Mouse (Mus musculus): ENCODE measurements around the gene Zfp384. TPM values are rescaled to one million over a fixed set of nuclear protein-coding genes. Genes with fewer than 3 reads are reported as not detected.
"Not testable (repeated sequence)": the region's sequence is repeated elsewhere in the genome, so short reads cannot be mapped to it uniquely, and the experiment has no call there.

Gene Zfp384
- polyA plus RNA-seq, 1 experiment from 2014 or later: 9.0 TPM

DNA sequence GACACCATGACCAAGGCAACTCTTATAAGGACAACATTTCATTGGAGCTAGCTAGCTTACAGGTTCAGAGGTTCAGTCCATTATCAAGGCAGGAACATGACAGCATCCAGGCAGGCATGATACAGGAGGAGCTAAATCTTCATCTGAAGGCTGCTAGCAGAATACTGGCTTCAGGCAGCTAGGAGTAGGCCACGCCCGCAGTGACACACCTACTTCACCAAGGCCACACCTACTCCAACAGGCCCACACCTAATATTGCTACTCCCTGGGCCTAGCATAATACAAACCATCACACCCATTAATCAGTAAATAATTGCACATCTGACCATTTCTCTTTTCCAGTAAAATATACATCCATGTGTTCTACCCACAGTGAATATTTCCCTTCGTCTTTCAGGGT, 8.7 kb downstream of the Zfp384 start:
- Histone ChIP-seq H3K9ac (no peak overlapping the region), H3K4me1 (replicated peaks) (no peaks in the 10 kb centered on the region), H3K4me3 (no peak overlapping the region), H3K36me3 (peaks cover 54% of the 10 kb centered on the region), H3K27ac (no peak overlapping the region), H3K9me3 (replicated peaks) (no peaks in the 10 kb centered on the region), H3K27me3 (no peaks in the 10 kb centered on the region), H3K4me2 (no peak overlapping the region)
- WGBS: 88% methylated on average over 3 of the region's 3 CpGs
- no peak for ATAC-seq (replicated peaks; ENCODE audit: insufficient number of reproducible peaks, insufficient read depth, low FRiP score, low read depth)

DNA sequence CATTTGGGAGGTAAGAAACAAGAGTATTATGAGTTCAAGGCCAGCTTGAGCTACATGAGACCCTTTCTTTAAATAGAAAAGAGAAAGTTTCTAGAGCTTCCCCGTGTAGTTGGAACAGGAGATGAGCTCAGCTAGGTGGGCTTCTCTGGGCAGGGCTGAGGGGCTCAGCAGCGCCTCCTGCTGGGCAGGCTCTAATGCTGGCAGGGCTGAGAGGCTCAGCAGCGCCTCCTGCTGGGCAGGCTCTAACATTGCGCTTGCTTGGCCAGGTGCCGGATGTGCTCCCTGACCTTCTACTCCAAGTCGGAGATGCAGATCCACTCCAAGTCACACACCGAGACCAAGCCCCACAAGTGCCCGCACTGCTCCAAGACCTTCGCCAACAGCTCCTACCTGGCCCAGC, 21.6 kb downstream of the Zfp384 start:
- not testable (repeated sequence) for H3K4me1 ChIP-seq (replicated peaks); H3K9ac ChIP-seq; H3K27me3 ChIP-seq; H3K27ac ChIP-seq; H3K4me3 ChIP-seq; H3K9me3 ChIP-seq (replicated peaks); H3K4me2 ChIP-seq
- H3K36me3 ChIP-seq: peaks cover 54% of the 10 kb centered on the region
- 0 out of 2 replicates have a peak, but pooled peaks have one; percentile 31 for ATAC-seq (replicated peaks; ENCODE audit: insufficient number of reproducible peaks, insufficient read depth, low FRiP score, low read depth)
- 39% methylated on average over 8 of the region's 9 CpGs for WGBS

DNA sequence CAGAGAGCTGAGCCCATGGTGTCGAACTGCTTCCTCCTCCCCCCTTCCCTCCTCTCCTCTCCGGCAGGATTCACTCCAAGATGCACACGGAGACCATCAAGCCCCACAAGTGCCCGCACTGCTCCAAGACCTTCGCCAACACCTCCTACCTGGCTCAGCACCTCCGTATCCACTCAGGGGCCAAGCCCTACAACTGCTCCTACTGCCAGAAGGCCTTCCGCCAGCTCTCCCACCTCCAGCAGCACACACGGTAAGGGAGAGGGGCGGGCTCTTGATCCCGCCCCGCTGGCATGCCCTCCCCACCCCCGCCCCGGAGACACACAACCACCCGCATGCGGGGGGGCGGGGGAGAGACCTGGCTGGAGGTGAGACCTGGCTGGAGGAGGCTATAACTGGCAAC, 22.7 kb downstream of the Zfp384 start:
- WGBS: 88% methylated on average over 16 of the region's 16 CpGs
- peaks cover 55% of the 10 kb centered on the region for H3K36me3 ChIP-seq

DNA sequence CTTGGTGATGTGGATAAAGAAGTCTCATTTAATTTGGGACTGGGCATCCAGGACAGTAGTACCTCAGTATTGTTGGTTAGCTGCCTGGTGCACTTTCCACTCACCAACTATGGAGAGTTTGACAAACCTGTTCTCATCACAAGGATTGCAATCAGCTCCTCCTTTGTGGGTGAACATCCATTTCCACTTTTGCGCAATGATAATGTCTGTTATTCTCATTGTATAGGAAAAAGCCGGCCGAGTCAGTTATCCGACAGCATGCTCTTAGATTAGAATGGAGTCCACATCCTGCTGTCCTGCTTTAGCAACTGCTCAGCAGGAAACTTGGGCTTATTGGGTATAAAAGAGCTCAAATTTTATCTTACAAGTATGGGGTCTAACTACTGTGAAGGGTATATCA, 29.7 kb downstream of the Zfp384 start:
- H3K36me3 ChIP-seq: peaks cover 32% of the 10 kb centered on the region
- peak overlapping the region; percentile 80 for H3K4me2 ChIP-seq
- H3K4me1 ChIP-seq (replicated peaks): peaks cover 17% of the 10 kb centered on the region
- ATAC-seq (replicated peaks; ENCODE audit: insufficient number of reproducible peaks, insufficient read depth, low FRiP score, low read depth): no peak
- peak overlapping the region; percentile 19; the same call in 1 of the 2 replicates for H3K9ac ChIP-seq
- peak overlapping the region; percentile 79 for H3K27ac ChIP-seq
- 85% methylated on average over 4 of the region's 4 CpGs for WGBS
- H3K4me3 ChIP-seq: peak overlapping the region; percentile 77
- H3K9me3 ChIP-seq (replicated peaks): no peaks in the 10 kb centered on the region
- no peaks in the 10 kb centered on the region for H3K27me3 ChIP-seq

More for the DNA sequence above, 22.7 kb downstream of the Zfp384 start:
- H3K27me3 ChIP-seq: no peaks in the 10 kb centered on the region
- no peak overlapping the region for H3K4me2 ChIP-seq
- no peak overlapping the region for H3K27ac ChIP-seq
- no peak overlapping the region for H3K9ac ChIP-seq
- H3K4me1 ChIP-seq (replicated peaks): no peaks in the 10 kb centered on the region
- H3K4me3 ChIP-seq: no peak overlapping the region
- ATAC-seq (replicated peaks; ENCODE audit: insufficient number of reproducible peaks, insufficient read depth, low FRiP score, low read depth): 0 out of 2 replicates have a peak, but pooled peaks have one; percentile 39
- no peaks in the 10 kb centered on the region for H3K9me3 ChIP-seq (replicated peaks)

DNA sequence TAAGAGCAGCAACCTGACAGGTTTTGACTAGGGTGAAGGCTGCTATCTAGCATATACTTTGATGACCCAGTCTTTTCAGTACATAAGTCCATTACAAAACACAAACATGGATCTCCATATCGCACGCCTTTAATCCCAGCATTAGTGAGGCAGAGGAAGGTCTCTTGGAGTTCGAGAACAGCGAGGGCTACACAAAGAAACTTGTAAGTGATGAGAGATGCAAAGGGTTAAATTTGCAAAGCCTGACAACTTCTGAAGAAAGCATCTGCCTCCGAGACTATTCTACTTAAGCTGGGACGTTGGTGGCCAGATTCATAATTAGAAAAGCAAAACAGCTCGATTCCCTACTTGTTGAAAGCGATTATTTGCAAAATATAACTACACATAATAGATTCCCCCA, 30.2 kb downstream of the Zfp384 start:
- Histone ChIP-seq H3K9ac (peak overlapping the region; percentile 19; the same call in 1 of the 2 replicates), H3K36me3 (peaks cover 32% of the 10 kb centered on the region), H3K9me3 (replicated peaks) (no peaks in the 10 kb centered on the region), H3K27me3 (no peaks in the 10 kb centered on the region), H3K4me2 (peak overlapping the region; percentile 80), H3K4me3 (peak overlapping the region; percentile 77), H3K4me1 (replicated peaks) (peaks cover 17% of the 10 kb centered on the region), H3K27ac (peak overlapping the region; percentile 79)
- WGBS: 4% methylated on average over 8 of the region's 8 CpGs
- no peak for ATAC-seq (replicated peaks; ENCODE audit: insufficient number of reproducible peaks, insufficient read depth, low FRiP score, low read depth)

DNA sequence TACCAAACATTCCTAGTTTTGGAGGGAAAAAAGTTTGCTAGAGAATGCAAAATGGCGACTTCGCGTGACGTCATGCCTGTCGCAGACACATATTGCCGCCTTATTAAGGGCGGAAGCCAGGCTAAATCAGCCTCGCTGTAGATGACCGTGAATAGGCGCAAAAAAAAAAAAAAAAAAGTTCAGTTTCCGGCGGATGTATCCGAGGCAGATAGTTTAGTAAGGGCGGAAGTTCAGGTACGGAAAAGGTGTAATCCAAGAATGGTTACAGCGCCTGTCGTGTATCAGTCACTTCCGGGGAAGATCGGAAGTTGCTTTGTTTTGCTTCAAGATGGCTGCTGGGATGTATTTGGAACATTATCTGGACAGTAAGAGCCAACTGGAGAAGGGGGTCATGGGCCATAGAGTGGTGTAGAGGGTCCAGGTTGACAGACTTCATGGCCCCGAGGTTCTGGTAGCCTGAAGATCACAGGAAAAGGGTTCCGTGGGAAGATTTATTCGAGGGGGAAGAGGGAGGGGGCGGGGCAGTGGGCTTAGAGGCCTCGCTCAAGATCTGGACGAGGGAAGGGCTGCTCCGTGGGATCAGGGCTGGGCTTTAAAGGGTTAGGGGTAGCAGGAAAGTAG, 30.7 kb downstream of the Zfp384 start, which contains the start of gene Ing4:
TSS of gene Ing4 (plus strand) at position 228 of the 621 bp plus-strand sequence.
- Histone ChIP-seq H3K36me3 (peaks cover 34% of the 10 kb centered on the region), H3K4me2 (peak within 1 kb of the TSS; percentile 80), H3K27ac (peak within 1 kb of the TSS; percentile 79), H3K27me3 (no peaks in the 10 kb centered on the region), H3K9ac (peak within 1 kb of the TSS; percentile 66), H3K4me1 (replicated peaks) (peaks cover 17% of the 10 kb centered on the region), H3K9me3 (replicated peaks) (no peaks in the 10 kb centered on the region), H3K4me3 (peak within 1 kb of the TSS; percentile 77)
- WGBS: under 1% methylated on average over 26 of the region's 26 CpGs
- peak; percentile 95 for ATAC-seq (replicated peaks; ENCODE audit: insufficient number of reproducible peaks, insufficient read depth, low FRiP score, low read depth)

DNA sequence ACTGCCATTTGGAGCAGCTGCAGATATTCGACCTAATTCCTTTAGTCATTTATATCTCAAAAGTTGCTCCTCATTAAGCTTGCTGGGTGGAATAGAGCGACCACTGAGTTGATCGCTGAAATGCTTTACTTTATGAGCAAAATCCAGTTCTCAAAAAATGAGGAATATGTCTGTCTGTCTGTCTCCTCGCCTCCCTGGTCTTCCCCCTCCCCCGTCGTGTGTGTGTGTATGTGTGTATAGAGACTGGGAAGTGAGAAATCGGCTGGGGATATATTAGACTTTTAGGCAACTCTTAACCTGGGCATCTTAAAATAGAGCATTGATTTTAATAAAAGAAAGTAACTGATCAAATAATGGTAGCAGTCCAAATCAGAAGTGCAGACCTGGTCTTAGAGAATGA, 31.3 kb downstream of the Zfp384 start:
- H3K4me2 ChIP-seq: peak overlapping the region; percentile 80
- H3K4me1 ChIP-seq (replicated peaks): peaks cover 17% of the 10 kb centered on the region
- ATAC-seq (replicated peaks; ENCODE audit: insufficient number of reproducible peaks, insufficient read depth, low FRiP score, low read depth): no peak
- peak overlapping the region; percentile 66 for H3K9ac ChIP-seq
- 13% methylated on average over 7 of the region's 7 CpGs for WGBS
- H3K9me3 ChIP-seq (replicated peaks): no peaks in the 10 kb centered on the region
- no peaks in the 10 kb centered on the region for H3K27me3 ChIP-seq
- peaks cover 33% of the 10 kb centered on the region for H3K36me3 ChIP-seq
- peak overlapping the region; percentile 77 for H3K4me3 ChIP-seq
- peak overlapping the region; percentile 73 for H3K27ac ChIP-seq

DNA sequence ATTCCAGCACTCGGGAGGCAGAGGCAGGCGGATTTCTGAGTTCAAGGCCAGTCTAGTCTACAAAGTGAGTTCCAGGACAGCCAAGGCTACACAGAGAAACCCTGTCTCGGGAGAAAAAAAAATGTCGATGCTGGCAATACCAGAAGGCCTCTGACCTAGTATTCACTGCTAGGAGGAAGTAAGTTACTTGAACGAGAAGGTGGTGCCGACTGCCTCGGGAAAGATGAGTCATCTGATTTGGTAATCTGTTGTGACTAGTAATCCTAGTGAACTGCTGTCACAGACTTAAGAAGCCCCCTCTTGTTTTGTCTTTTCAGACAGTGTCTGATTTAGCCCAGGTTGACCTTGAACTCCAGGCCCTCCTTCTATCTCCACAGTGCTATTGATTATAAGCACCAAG, 32.1 kb downstream of the Zfp384 start:
- Histone ChIP-seq H3K36me3 (peaks cover 31% of the 10 kb centered on the region), H3K9me3 (replicated peaks) (no peaks in the 10 kb centered on the region), H3K4me3 (no peak overlapping the region), H3K27me3 (no peaks in the 10 kb centered on the region), H3K9ac (no peak overlapping the region), H3K4me2 (peak overlapping the region; percentile 80; the same call in 1 of the 2 replicates), H3K4me1 (replicated peaks) (peaks cover 17% of the 10 kb centered on the region), H3K27ac (no peak overlapping the region)
- ATAC-seq (replicated peaks; ENCODE audit: insufficient number of reproducible peaks, insufficient read depth, low FRiP score, low read depth): no peak
- 79% methylated on average over 7 of the region's 7 CpGs for WGBS

DNA sequence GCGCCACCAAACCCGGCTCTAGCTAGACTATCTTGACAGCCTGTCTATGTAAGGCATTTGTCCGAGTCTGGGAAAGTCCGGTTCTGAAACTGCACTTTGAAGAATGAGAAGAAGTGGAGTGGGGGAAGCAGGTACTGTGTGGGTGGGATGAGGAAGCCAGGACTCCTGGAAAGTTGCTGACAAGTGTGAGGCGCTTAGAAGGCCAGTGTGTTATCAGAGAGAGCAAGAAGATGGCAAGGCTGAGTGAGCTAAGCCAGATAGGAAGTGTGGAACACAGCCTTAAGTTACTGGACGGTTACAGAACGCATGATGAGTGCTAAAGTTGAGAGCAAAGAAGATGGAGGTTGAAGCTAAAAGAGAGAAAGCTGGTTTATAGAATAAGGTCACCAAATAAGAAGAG, 33.1 kb downstream of the Zfp384 start:
- H3K4me1 ChIP-seq (replicated peaks): peaks cover 20% of the 10 kb centered on the region
- no peak overlapping the region for H3K9ac ChIP-seq
- no peak for ATAC-seq (replicated peaks; ENCODE audit: insufficient number of reproducible peaks, insufficient read depth, low FRiP score, low read depth)
- no peaks in the 10 kb centered on the region for H3K27me3 ChIP-seq
- H3K9me3 ChIP-seq (replicated peaks): no peaks in the 10 kb centered on the region
- H3K36me3 ChIP-seq: peaks cover 30% of the 10 kb centered on the region
- no peak overlapping the region for H3K4me3 ChIP-seq
- H3K4me2 ChIP-seq: no peak overlapping the region
- WGBS: 76% methylated on average over 7 of the region's 7 CpGs
- no peak overlapping the region for H3K27ac ChIP-seq

DNA sequence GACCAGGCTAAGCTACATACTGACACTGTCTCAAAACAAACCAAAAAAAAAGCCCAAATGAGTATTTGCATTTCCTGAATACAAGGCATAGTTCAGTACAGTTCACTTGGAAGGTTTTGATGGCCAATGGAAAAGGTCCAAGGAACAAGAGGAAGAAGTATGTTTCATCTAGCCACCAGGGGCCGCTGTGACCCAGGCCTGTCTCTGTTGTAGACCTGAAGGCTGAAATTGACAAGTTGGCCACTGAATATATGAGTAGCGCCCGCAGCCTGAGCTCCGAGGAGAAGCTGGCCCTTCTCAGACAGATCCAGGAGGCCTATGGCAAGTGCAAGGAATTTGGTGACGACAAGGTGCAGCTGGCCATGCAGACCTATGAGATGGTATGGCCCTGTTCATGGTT, 37.7 kb downstream of the Zfp384 start:
- 0 out of 2 replicates have a peak, but pooled peaks cover 3% of the 10 kb centered on the region for H3K4me1 ChIP-seq (replicated peaks)
- no peak overlapping the region for H3K4me3 ChIP-seq
- WGBS: 33% methylated on average over 5 of the region's 5 CpGs
- ATAC-seq (replicated peaks; ENCODE audit: insufficient number of reproducible peaks, insufficient read depth, low FRiP score, low read depth): 0 out of 2 replicates have a peak, but pooled peaks have one; percentile 33
- H3K27me3 ChIP-seq: no peaks in the 10 kb centered on the region
- H3K36me3 ChIP-seq: peaks cover 65% of the 10 kb centered on the region
- H3K9me3 ChIP-seq (replicated peaks): no peaks in the 10 kb centered on the region
- no peak overlapping the region for H3K27ac ChIP-seq
- no peak overlapping the region for H3K4me2 ChIP-seq
- H3K9ac ChIP-seq: no peak overlapping the region

DNA sequence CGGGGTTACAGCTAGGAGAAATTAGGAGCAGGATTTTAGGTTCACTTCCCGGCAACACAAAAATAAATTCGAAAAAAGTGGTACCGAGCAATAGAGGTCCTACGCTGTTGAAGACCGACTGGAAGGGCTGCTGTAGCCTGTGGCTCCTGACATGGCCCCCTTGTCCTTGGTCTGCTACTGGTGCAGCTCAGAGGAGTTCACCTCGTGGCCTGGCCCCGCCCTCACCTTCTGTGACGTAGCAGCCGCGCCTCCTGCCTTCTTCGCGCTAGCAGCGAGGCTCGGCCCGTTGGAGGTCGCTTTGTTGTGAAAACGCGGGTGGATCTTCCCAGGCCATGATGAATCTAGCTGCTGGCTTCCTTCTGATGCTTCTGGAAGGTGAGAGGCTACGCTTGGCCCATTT, 40.7 kb downstream of the Zfp384 start, which contains the start of gene Acrbp:
TSS of gene Acrbp (plus strand) at position 12 of the 400 bp plus-strand sequence.
- Histone ChIP-seq H3K9me3 (replicated peaks) (no peaks in the 10 kb centered on the region), H3K27me3 (no peaks in the 10 kb centered on the region), H3K36me3 (peaks cover 71% of the 10 kb centered on the region), H3K4me2 (no peak within 1 kb of the TSS), H3K27ac (no peak within 1 kb of the TSS), H3K4me3 (no peak within 1 kb of the TSS), H3K4me1 (replicated peaks) (0 out of 2 replicates have a peak, but pooled peaks cover 3% of the 10 kb centered on the region), H3K9ac (no peak within 1 kb of the TSS)
- no peak for ATAC-seq (replicated peaks; ENCODE audit: insufficient number of reproducible peaks, insufficient read depth, low FRiP score, low read depth)
- 41% methylated on average over 20 of the region's 20 CpGs for WGBS

DNA sequence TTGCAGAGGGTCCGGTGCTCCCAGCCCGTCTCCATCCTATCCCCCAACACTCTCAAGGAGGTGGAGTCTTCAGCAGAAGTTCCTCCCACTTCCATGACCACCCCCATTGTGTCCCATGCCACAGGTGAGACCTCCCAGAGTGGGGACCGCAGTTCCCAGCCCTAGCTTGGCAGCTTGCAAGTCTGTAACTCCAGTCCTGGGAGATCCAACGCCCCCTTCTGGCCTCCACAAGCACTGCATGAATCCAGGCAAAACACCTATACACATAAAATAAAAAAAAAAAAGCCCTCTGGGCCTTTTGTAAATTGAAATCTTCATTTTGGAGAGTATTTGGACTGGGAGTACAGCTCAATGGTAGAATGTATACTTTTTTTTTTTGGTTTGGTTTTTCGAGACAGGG, 42.3 kb downstream of the Zfp384 start:
- no peak for ATAC-seq (replicated peaks; ENCODE audit: insufficient number of reproducible peaks, insufficient read depth, low FRiP score, low read depth)
- no peak overlapping the region for H3K4me3 ChIP-seq
- peaks cover 60% of the 10 kb centered on the region for H3K36me3 ChIP-seq
- no peak overlapping the region for H3K27ac ChIP-seq
- H3K9ac ChIP-seq: no peak overlapping the region
- no peaks in the 10 kb centered on the region for H3K27me3 ChIP-seq
- H3K4me2 ChIP-seq: no peak overlapping the region
- H3K4me1 ChIP-seq (replicated peaks): 0 out of 2 replicates have a peak, but pooled peaks cover 3% of the 10 kb centered on the region
- WGBS: 64% methylated on average over 5 of the region's 5 CpGs
- H3K9me3 ChIP-seq (replicated peaks): no peaks in the 10 kb centered on the region

Data from heart, embryonic 15.5 days (tissue).